Mouse (Mus musculus): ENCODE data around the gene Ect2l. TPM values are rescaled to one million over a fixed set of nuclear protein-coding genes. Genes with fewer than 3 reads are reported as not detected.

Gene Ect2l
- polyA plus RNA-seq, 1 experiment from 2014 or later: 0.32 TPM

DNA sequence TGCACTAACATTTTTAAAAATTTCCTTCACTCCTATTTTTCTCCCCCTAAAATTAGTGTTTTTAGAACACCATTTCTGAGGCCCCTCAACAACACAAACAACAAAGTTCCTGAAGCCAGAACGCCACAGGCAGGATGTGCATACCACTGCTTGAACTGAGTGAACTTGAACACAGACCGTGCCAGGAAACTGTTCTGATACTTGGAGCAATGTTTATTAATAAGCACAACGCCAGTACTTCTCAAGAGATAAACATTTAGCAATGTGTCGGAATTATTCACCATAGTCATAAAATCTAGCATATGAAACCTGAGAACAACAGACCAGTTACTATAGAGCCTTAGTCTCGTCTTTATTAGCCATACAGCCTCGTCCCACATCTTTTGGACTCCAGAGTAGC is 571 bp downstream of the Ect2l start:
- H3K27me3 ChIP-seq: no peaks in the 10 kb centered on the region
- H3K27ac ChIP-seq (replicated peaks): no peak overlapping the region

DNA sequence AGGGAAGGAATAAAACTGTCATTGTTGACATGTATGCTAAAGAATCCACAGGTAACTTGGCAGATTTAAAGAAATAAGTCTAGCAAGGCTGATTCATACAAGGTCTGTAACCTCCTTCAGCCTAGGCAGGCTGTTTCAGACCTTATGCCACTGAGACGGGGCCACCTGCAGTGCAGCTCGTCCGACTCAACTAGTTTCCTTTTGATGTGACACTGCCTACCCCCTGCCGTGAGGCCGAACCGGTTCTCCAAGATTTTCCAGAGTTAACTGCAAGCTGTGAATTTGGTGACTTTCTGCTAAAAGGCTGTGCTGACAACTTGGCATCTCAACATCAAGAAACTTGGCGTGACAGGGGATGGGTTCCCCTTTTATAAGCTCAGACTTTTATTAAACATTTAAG is 6.6 kb downstream of the Ect2l start:
- Histone ChIP-seq H3K9ac (no peak overlapping the region), H3K4me1 (replicated peaks) (no peaks in the 10 kb centered on the region), H3K4me3 (no peak overlapping the region), H3K27me3 (no peaks in the 10 kb centered on the region), H3K36me3 (no peaks in the 10 kb centered on the region), H3K27ac (replicated peaks) (no peak overlapping the region), H3K9me3 (no peaks in the 10 kb centered on the region), H3K4me2 (no peak overlapping the region)
- WGBS: 5% methylated on average over 7 of the region's 7 CpGs
- no peak for ATAC-seq (ENCODE audit: low read depth)

More for the DNA sequence above, 571 bp downstream of the Ect2l start:
- WGBS: 77% methylated on average over 6 of the region's 6 CpGs
- Histone ChIP-seq H3K4me2 (no peak overlapping the region), H3K4me3 (no peak overlapping the region), H3K9ac (no peak overlapping the region), H3K9me3 (no peaks in the 10 kb centered on the region), H3K36me3 (no peaks in the 10 kb centered on the region), H3K4me1 (replicated peaks) (no peaks in the 10 kb centered on the region; the same call in 1 of the 2 replicates)
- ATAC-seq (ENCODE audit: low read depth): no peak

GRCm38 (mm10) chr10:18202401-18202800 is 8.3 kb downstream of the Ect2l start:
- Histone ChIP-seq H3K4me2 (no peak overlapping the region), H3K9me3 (no peaks in the 10 kb centered on the region), H3K9ac (no peak overlapping the region), H3K27ac (replicated peaks) (no peak overlapping the region), H3K27me3 (no peaks in the 10 kb centered on the region), H3K4me1 (replicated peaks) (no peaks in the 10 kb centered on the region), H3K36me3 (no peaks in the 10 kb centered on the region), H3K4me3 (no peak overlapping the region)
- 75% methylated on average over 3 of the region's 3 CpGs for WGBS
- ATAC-seq (ENCODE audit: low read depth): no peak

GRCm38 (mm10) chr10:18200656-18201055 is 10.0 kb downstream of the Ect2l start:
- H3K27ac ChIP-seq (replicated peaks): no peak overlapping the region
- 57% methylated on average over 9 of the region's 9 CpGs for WGBS
- no peak for ATAC-seq (ENCODE audit: low read depth)

GRCm38 (mm10) chr10:18199919-18200318 is 10.8 kb downstream of the Ect2l start:
- WGBS: 83% methylated on average over 4 of the region's 4 CpGs
- no peak overlapping the region for H3K4me3 ChIP-seq
- H3K4me2 ChIP-seq: no peak overlapping the region
- no peak overlapping the region for H3K27ac ChIP-seq (replicated peaks)
- no peak for ATAC-seq (ENCODE audit: low read depth)
- H3K27me3 ChIP-seq: no peaks in the 10 kb centered on the region
- H3K9me3 ChIP-seq: no peaks in the 10 kb centered on the region
- no peak overlapping the region for H3K9ac ChIP-seq
- no peaks in the 10 kb centered on the region for H3K4me1 ChIP-seq (replicated peaks)
- H3K36me3 ChIP-seq: no peaks in the 10 kb centered on the region

More at GRCm38 (mm10) chr10:18200656-18201055, 10.0 kb downstream of the Ect2l start:
- no peaks in the 10 kb centered on the region for H3K36me3 ChIP-seq
- H3K9ac ChIP-seq: no peak overlapping the region
- no peak overlapping the region for H3K4me3 ChIP-seq
- no peaks in the 10 kb centered on the region for H3K9me3 ChIP-seq
- H3K4me1 ChIP-seq (replicated peaks): no peaks in the 10 kb centered on the region
- no peaks in the 10 kb centered on the region for H3K27me3 ChIP-seq
- H3K4me2 ChIP-seq: no peak overlapping the region

- no peaks in the 10 kb centered on the region for H3K9me3 ChIP-seq
- no peaks in the 10 kb centered on the region for H3K27me3 ChIP-seq
- no peak overlapping the region for H3K4me3 ChIP-seq
- WGBS: 87% methylated on average over 5 of the region's 5 CpGs
- no peak overlapping the region for H3K27ac ChIP-seq (replicated peaks)
- no peaks in the 10 kb centered on the region for H3K4me1 ChIP-seq (replicated peaks)
- H3K9ac ChIP-seq: no peak overlapping the region
- no peak overlapping the region for H3K4me2 ChIP-seq
- H3K36me3 ChIP-seq: no peaks in the 10 kb centered on the region
- ATAC-seq (ENCODE audit: low read depth): no peak
These were observed 12.2 kb downstream of the Ect2l start for GRCm38 (mm10) chr10:18198286-18199015.

DNA sequence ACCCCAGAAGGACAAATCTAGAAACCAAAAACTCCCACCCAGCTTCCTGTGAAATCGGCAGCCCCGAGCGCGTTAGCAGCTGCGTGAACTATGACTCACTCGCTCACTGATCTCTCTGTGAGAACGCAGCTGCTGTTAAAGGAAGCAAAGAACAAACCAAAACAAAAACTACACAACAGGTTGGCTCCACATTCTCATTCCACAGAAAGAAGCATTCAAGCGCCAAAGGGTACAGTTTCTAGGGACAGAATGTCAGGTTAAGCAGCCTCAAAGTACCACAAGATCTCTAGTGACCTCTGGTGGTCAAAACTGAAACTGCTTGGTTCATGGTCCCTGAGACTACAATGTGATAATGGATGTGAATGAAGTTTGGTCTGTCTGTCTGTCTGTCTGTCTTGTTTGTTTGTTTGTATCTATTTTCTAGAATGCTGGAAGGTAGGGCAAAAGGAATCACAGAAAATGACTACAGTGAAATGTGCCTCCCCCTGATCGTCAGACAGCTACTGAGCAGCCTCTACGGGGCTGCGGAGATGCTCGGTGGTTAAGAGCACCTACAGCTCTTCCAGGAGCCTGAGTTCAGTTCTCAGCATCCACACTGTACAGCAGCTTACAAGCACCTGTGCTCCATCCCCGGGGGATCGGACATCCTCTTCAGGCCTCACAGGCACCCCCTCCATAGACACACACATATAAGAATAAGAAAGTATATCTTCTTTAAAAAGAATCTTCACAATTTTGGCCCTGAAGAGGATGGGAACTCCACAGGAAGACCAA is 13.3 kb downstream of the Ect2l start:
- no peaks in the 10 kb centered on the region for H3K27me3 ChIP-seq
- no peaks in the 10 kb centered on the region for H3K36me3 ChIP-seq
- no peak for ATAC-seq (ENCODE audit: low read depth)
- no peak overlapping the region for H3K9ac ChIP-seq
- H3K4me1 ChIP-seq (replicated peaks): no peaks in the 10 kb centered on the region
- no peaks in the 10 kb centered on the region for H3K9me3 ChIP-seq
- H3K4me2 ChIP-seq: peak overlapping the region; percentile 36; the same call in 1 of the 2 replicates
- no peak overlapping the region for H3K27ac ChIP-seq (replicated peaks)
- 64% methylated on average over 14 of the region's 14 CpGs for WGBS
- H3K4me3 ChIP-seq: no peak overlapping the region

- H3K27me3 ChIP-seq: no peaks in the 10 kb centered on the region
- H3K36me3 ChIP-seq: no peaks in the 10 kb centered on the region
- H3K4me3 ChIP-seq: no peak overlapping the region
- WGBS: 56% methylated on average over 14 of the region's 14 CpGs
- no peak for ATAC-seq (ENCODE audit: low read depth)
- H3K4me2 ChIP-seq: no peak overlapping the region
- no peak overlapping the region for H3K27ac ChIP-seq (replicated peaks)
- H3K9me3 ChIP-seq: no peaks in the 10 kb centered on the region
- H3K4me1 ChIP-seq (replicated peaks): no peaks in the 10 kb centered on the region
- no peak overlapping the region for H3K9ac ChIP-seq
These were observed 16.0 kb downstream of the Ect2l start for GRCm38 (mm10) chr10:18194737-18195141.

DNA sequence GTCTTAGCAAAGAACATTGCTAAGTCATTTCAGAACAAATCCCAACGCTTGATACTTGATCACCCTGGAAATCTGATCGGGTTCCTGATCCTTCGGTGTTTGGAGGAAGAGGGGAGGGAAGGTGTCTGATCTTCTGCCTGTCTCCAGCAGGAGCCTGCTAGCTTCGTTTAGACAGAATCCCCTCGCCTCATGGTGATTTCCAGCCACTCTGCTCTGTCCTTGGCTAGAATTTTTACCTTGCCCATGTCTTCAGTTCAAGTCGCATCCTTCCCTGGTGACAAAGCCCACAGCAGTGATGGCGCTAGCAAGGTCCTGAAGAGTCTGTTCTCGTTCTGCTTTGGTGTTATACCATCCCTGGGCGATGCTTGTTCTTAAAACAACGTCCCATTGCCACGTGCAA is 16.5 kb downstream of the Ect2l start:
- H3K27ac ChIP-seq (replicated peaks): no peak overlapping the region
- H3K9ac ChIP-seq: no peak overlapping the region
- no peaks in the 10 kb centered on the region for H3K27me3 ChIP-seq
- H3K36me3 ChIP-seq: no peaks in the 10 kb centered on the region
- H3K4me2 ChIP-seq: no peak overlapping the region
- 89% methylated on average over 11 of the region's 11 CpGs for WGBS
- H3K4me1 ChIP-seq (replicated peaks): no peaks in the 10 kb centered on the region
- no peak for ATAC-seq (ENCODE audit: low read depth)
- H3K9me3 ChIP-seq: no peaks in the 10 kb centered on the region
- H3K4me3 ChIP-seq: no peak overlapping the region

GRCm38 (mm10) chr10:18193221-18193620 is 17.5 kb downstream of the Ect2l start:
- 89% methylated on average over 11 of the region's 11 CpGs for WGBS
- no peak overlapping the region for H3K27ac ChIP-seq (replicated peaks)
- no peaks in the 10 kb centered on the region for H3K27me3 ChIP-seq
- no peaks in the 10 kb centered on the region for H3K9me3 ChIP-seq
- H3K4me3 ChIP-seq: no peak overlapping the region
- H3K36me3 ChIP-seq: no peaks in the 10 kb centered on the region
- no peaks in the 10 kb centered on the region for H3K4me1 ChIP-seq (replicated peaks)
- no peak for ATAC-seq (ENCODE audit: low read depth)
- no peak overlapping the region for H3K4me2 ChIP-seq
- no peak overlapping the region for H3K9ac ChIP-seq

GRCm38 (mm10) chr10:18191706-18192105 is 19.0 kb downstream of the Ect2l start:
- Histone ChIP-seq H3K4me1 (replicated peaks) (no peaks in the 10 kb centered on the region), H3K27me3 (no peaks in the 10 kb centered on the region), H3K4me2 (no peak overlapping the region), H3K27ac (replicated peaks) (no peak overlapping the region), H3K4me3 (no peak overlapping the region), H3K36me3 (no peaks in the 10 kb centered on the region), H3K9ac (no peak overlapping the region), H3K9me3 (no peaks in the 10 kb centered on the region)
- no peak for ATAC-seq (ENCODE audit: low read depth)
- WGBS: 71% methylated on average over 8 of the region's 8 CpGs

DNA sequence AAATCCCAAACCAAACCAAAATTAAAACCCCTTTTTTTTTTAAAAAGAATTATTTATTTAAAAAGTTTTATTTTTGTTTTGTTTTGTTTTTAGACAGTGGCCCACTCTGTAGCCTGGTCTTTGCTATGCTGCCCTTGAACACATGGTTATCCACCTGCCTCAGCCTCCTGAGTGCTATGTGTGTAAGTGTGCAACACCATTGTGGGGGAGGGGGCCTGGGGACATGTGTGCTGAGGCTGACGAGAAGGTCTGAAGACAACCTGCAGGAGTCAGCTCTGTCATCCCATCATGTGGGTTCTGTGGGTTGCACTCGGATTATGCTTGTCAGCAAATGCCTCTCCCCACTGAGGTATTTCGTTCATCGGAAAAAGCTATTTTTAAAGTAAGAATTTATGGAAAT is 21.2 kb downstream of the Ect2l start:
- Histone ChIP-seq H3K4me3 (no peak overlapping the region), H3K36me3 (no peaks in the 10 kb centered on the region)
- WGBS: 83% methylated on average over 4 of the region's 4 CpGs

More for the DNA sequence above, 21.2 kb downstream of the Ect2l start:
- ATAC-seq (ENCODE audit: low read depth): no peak
- H3K9me3 ChIP-seq: no peaks in the 10 kb centered on the region
- H3K27me3 ChIP-seq: no peaks in the 10 kb centered on the region
- H3K4me2 ChIP-seq: no peak overlapping the region
- no peak overlapping the region for H3K9ac ChIP-seq
- no peak overlapping the region for H3K27ac ChIP-seq (replicated peaks)
- no peaks in the 10 kb centered on the region for H3K4me1 ChIP-seq (replicated peaks)

Data from neural tube, embryonic 13.5 days (tissue).